Comparison of ENCODE assay signal across 26 mouse cellular contexts in genomic region chr17:56688689-56689088, GRCm38 (mm10). TPM values are rescaled to one million over a fixed set of nuclear protein-coding genes. Genes with fewer than 3 reads are reported as not detected.
DNase-seq lines count a peak whose midpoint lies in the region; ATAC-seq and TF ChIP-seq lines count a peak whose summit lies in the region.
"Had no signal": no experiment of that assay in that cellular context is flagged by ENCODE, and none has a peak within 500 bp of the region (broad histone marks: within the 10 kb centered on the region; RNA-seq: fewer than 3 reads in every experiment).

No protein-coding gene starts in this region.

- no peak for ATAC-seq in liver, embryonic 11.5 days (replicated peaks; ENCODE audit: low FRiP score)
- ATAC-seq in G1E (ENCODE audit: extremely low read depth, insufficient number of reproducible peaks, low FRiP score, poor library complexity, severe bottlenecking), result no peak
- no peak for ATAC-seq in liver, embryonic 14.5 days (ENCODE audit: insufficient read depth)
- ATAC-seq in CD4-positive, CD25-positive, alpha-beta regulatory T cell, adult 4 months, result no peak
- ATAC-seq in kidney, embryonic 15.5 days (replicated peaks; ENCODE audit: low FRiP score), result no peak
- ATAC-seq: forebrain, embryonic 15.5 days had no signal

- H3K9ac ChIP-seq in liver, embryonic 11.5 days (ENCODE audit: low read depth, low read length), result no peak overlapping the region
- 0 out of 2 replicates have a peak overlapping the region, but pooled peaks have one; percentile 9 for H3K9ac ChIP-seq in liver, embryonic 14.5 days (replicated peaks)
- H3K9ac ChIP-seq in kidney, embryonic 15.5 days, result no peak overlapping the region
- H3K9ac ChIP-seq: embryonic facial prominence, embryonic 13.5 days; forebrain, embryonic 12.5 days; forebrain, embryonic 15.5 days; heart, embryonic 13.5 days; hindbrain, embryonic 14.5 days had no signal

- H3K4me1 ChIP-seq in liver, embryonic 11.5 days (replicated peaks; ENCODE audit: control insufficient read depth, insufficient read depth, low read length), result peaks cover 26% of the 10 kb centered on the region
- peaks cover 96% of the 10 kb centered on the region for H3K4me1 ChIP-seq in G1E (ENCODE audit: insufficient read depth, low read depth, low read length)
- peaks cover 14 to 36% of the 10 kb centered on the region in 2 experiments for H3K4me1 ChIP-seq in liver, embryonic 14.5 days (replicated peaks; ENCODE audit: control insufficient read depth in 2 of 2, insufficient read depth in 2 of 2, low read length in 1 of 2)
- H3K4me1 ChIP-seq in heart, embryonic 10.5 days, result peaks cover 42% of the 10 kb centered on the region
- H3K4me1 ChIP-seq in kidney, embryonic 15.5 days, result peaks cover 14% of the 10 kb centered on the region
- H3K4me1 ChIP-seq: embryonic facial prominence, embryonic 10.5 days had no signal

- H3K36me3 ChIP-seq in liver, embryonic 11.5 days (ENCODE audit: control insufficient read depth, insufficient read depth, low read length), result peaks cover 37% of the 10 kb centered on the region
- H3K36me3 ChIP-seq in G1E (replicated peaks), result peaks cover 92% of the 10 kb centered on the region
- peaks cover 41% of the 10 kb centered on the region for H3K36me3 ChIP-seq in liver, embryonic 14.5 days (replicated peaks; ENCODE audit: control insufficient read depth, insufficient read depth, low read depth)
- peaks cover 19% of the 10 kb centered on the region for H3K36me3 ChIP-seq in myocyte (ENCODE audit: control insufficient read depth, insufficient read depth)
- peaks cover 98% of the 10 kb centered on the region for H3K36me3 ChIP-seq in heart, embryonic 10.5 days
- peaks cover 95% of the 10 kb centered on the region for H3K36me3 ChIP-seq in kidney, embryonic 15.5 days

- 0 out of 2 replicates have a peak overlapping the region, but pooled peaks have one; percentile 8 for H3K27ac ChIP-seq in liver, embryonic 11.5 days (ENCODE audit: low read depth, low read length)
- peak overlapping the region; percentile 69 for H3K27ac ChIP-seq in liver, embryonic 14.5 days
- H3K27ac ChIP-seq in heart, embryonic 10.5 days, result no peak overlapping the region
- no peak overlapping the region for H3K27ac ChIP-seq in kidney, embryonic 15.5 days
- H3K27ac ChIP-seq: embryonic facial prominence, embryonic 10.5 days; embryonic facial prominence, embryonic 13.5 days; forebrain, embryonic 12.5 days; forebrain, embryonic 15.5 days; heart, embryonic 13.5 days; hindbrain, embryonic 14.5 days had no signal

- no peaks in the 10 kb centered on the region for H3K27me3 ChIP-seq in liver, embryonic 11.5 days (replicated peaks; ENCODE audit: control insufficient read depth, insufficient read depth, low read length)
- H3K27me3 ChIP-seq in G1E (ENCODE audit: insufficient read depth, low read length) (no peaks in the 10 kb centered on the region), myocyte (ENCODE audit: control insufficient read depth, insufficient read depth, insufficient read length) (no peaks in the 10 kb centered on the region)
- no peaks in the 10 kb centered on the region for H3K27me3 ChIP-seq in liver, embryonic 14.5 days (ENCODE audit: control insufficient read depth, insufficient read depth, low read length)
- no peaks in the 10 kb centered on the region for H3K27me3 ChIP-seq in heart, embryonic 10.5 days (ENCODE audit: insufficient read depth, poor library complexity, severe bottlenecking)
- no peaks in the 10 kb centered on the region for H3K27me3 ChIP-seq in kidney, embryonic 15.5 days
- H3K27me3 ChIP-seq: embryonic facial prominence, embryonic 13.5 days; forebrain, embryonic 12.5 days; forebrain, embryonic 15.5 days; heart, embryonic 13.5 days had no signal

- TF ChIP-seq POLR2A in myocyte (IDR thresholded peaks at IDR 0.05; ENCODE audit: insufficient read length, low read depth), result no peak

- DNase-seq in liver, embryonic 11.5 days (ENCODE audit: low spot score), result no peak
- DNase-seq in liver (no peak), G1E (ENCODE audit: low spot score) (no peak)
- no peak for DNase-seq in liver, embryonic 14.5 days (ENCODE audit: low read depth in 3 of 3, low spot score in 3 of 3)
- no peak for DNase-seq in heart, embryonic 10.5 days (ENCODE audit: low spot score)
- DNase-seq: adrenal gland, adult 2 months; adrenal gland, postnatal 14 days; B cell, adult 2 months; cerebellum, adult 11 months; cerebellum, adult 2 months; cerebellum, adult 9-11 months; cerebellum, postnatal 25 days; gastrocnemius, postnatal 25 days; heart, adult 18-20 months; heart, postnatal 14 days; heart, postnatal 4 days had no signal

- H3K79me2 ChIP-seq in myocyte (ENCODE audit: control insufficient read depth, insufficient read depth), result peaks cover 56% of the 10 kb centered on the region

- H3K4me3 ChIP-seq in liver, embryonic 11.5 days (ENCODE audit: low read depth, low read length), result no peak overlapping the region
- peak overlapping the region; percentile 56; the same call in 1 of the 2 replicates for H3K4me3 ChIP-seq in G1E (ENCODE audit: low read depth, low read length)
- no peak overlapping the region for H3K4me3 ChIP-seq in liver, embryonic 14.5 days (ENCODE audit: insufficient read depth in 1 of 2, low read depth in 2 of 2, low read length in 2 of 2)
- H3K4me3 ChIP-seq in myocyte, result no peak overlapping the region
- no peak overlapping the region for H3K4me3 ChIP-seq in heart, embryonic 10.5 days
- no peak overlapping the region for H3K4me3 ChIP-seq in kidney, embryonic 15.5 days (replicated peaks)
- H3K4me3 ChIP-seq: embryonic facial prominence, embryonic 10.5 days; embryonic facial prominence, embryonic 13.5 days; erythroblast, embryonic 14.5 days; forebrain, embryonic 12.5 days; forebrain, embryonic 15.5 days; heart, embryonic 13.5 days had no signal

- WGBS in liver, embryonic 11.5 days, result 79% methylated on average over 2 of the region's 2 CpGs
- 43% methylated on average over 2 of the region's 2 CpGs for WGBS in liver, embryonic 14.5 days (ENCODE audit: insufficient replicate concordance)
- WGBS in heart, embryonic 10.5 days, result 86% methylated on average over 2 of the region's 2 CpGs
- whole genome bisulfite sequencing in kidney, embryonic 15.5 days, result 88% methylated on average over 2 of the region's 2 CpGs

- H3K4me2 ChIP-seq in liver, embryonic 11.5 days, result peak overlapping the region; percentile 47
- H3K4me2 ChIP-seq in liver, embryonic 14.5 days (ENCODE audit: low read depth), result peak overlapping the region; percentile 47
- H3K4me2 ChIP-seq in myocyte (ENCODE audit: low read depth), result no peak overlapping the region
- no peak overlapping the region for H3K4me2 ChIP-seq in kidney, embryonic 15.5 days
- H3K4me2 ChIP-seq: embryonic facial prominence, embryonic 13.5 days; forebrain, embryonic 12.5 days; forebrain, embryonic 15.5 days; heart, embryonic 13.5 days; hindbrain, embryonic 14.5 days had no signal

- TF ChIP-seq CTCF in G1E (IDR thresholded peaks at IDR 0.05; ENCODE audit: low read depth, low read length), result no peak
- TF ChIP-seq CTCF in liver, embryonic 14.5 days (IDR thresholded peaks at IDR 0.05; ENCODE audit: low read depth), result no peak

- no peak overlapping the region for H3ac ChIP-seq in myocyte (ENCODE audit: control insufficient read depth, insufficient read length)

- no peaks in the 10 kb centered on the region for H3K9me3 ChIP-seq in liver, embryonic 11.5 days (ENCODE audit: control insufficient read depth, low read length)
- H3K9me3 ChIP-seq in G1E (replicated peaks), result no peaks in the 10 kb centered on the region
- H3K9me3 ChIP-seq in liver, embryonic 14.5 days (ENCODE audit: control insufficient read depth, low read length), result no peaks in the 10 kb centered on the region
- H3K9me3 ChIP-seq in heart, embryonic 10.5 days, result no peaks in the 10 kb centered on the region
- no peaks in the 10 kb centered on the region for H3K9me3 ChIP-seq in kidney, embryonic 15.5 days (replicated peaks)
- H3K9me3 ChIP-seq: embryonic facial prominence, embryonic 10.5 days; embryonic facial prominence, embryonic 13.5 days; forebrain, embryonic 12.5 days; forebrain, embryonic 15.5 days; heart, embryonic 13.5 days had no signal

- TF ChIP-seq EP300 in liver, embryonic 14.5 days (IDR thresholded peaks at IDR 0.05; ENCODE audit: low read depth), result no peak

RNA-seq across cellular contexts. Expression of gene Ranbp3, which starts 15.6 kb away (rescaled TPM):
- polyA plus RNA-seq in liver, embryonic 11.5 days (2014; fragmentation: Nextera tagmentation; extraction: Ambion mirVana), result 94.3 and 105 TPM in 2 replicates
- 39.4 and 54.7 TPM in 2 replicates for total RNA-seq in G1E (2014; fragmentation: Nextera tagmentation)
- total RNA-seq in G1E (2017), result 70.5 and 83.3 TPM in 2 replicates
- 142 and 143 TPM in 2 replicates for polyA plus RNA-seq in G1E (2012)
- polyA plus RNA-seq in liver, embryonic 14.5 days (2012; rRNA removed), result 40.9 and 42.9 TPM in 2 replicates
- polyA plus RNA-seq in liver, embryonic 14.5 days (2014; fragmentation: Nextera tagmentation; extraction: Ambion mirVana), result 34.2 and 37.2 TPM in 2 replicates
- 70.0 TPM for polyA plus RNA-seq in myocyte (2012; fragmentation: generic; extraction: Trizol)
- polyA plus RNA-seq in heart, embryonic 10.5 days (2016; fragmentation: Nextera tagmentation; extraction: Ambion mirVana), result 85.1 and 105 TPM in 2 replicates
- polyA plus RNA-seq in CD4-positive, CD25-positive, alpha-beta regulatory T cell, adult 4 months (2017; shearing (Covaris generic)), result 10 to 100 TPM; 55.5 to 79.5 TPM
- polyA plus RNA-seq in kidney, embryonic 15.5 days (2015; fragmentation: Nextera tagmentation; extraction: Ambion mirVana), result 87.9 and 99.2 TPM in 2 replicates

RNA-seq across cellular contexts. Expression of gene Ndufa11, which starts 28.9 kb away (rescaled TPM):
- polyA plus RNA-seq in liver, embryonic 11.5 days (2014; fragmentation: Nextera tagmentation; extraction: Ambion mirVana), result 343 and 358 TPM in 2 replicates
- total RNA-seq in G1E (2014; fragmentation: Nextera tagmentation) (60.5 and 74.9 TPM in 2 replicates), G1E (2017) (186 and 247 TPM in 2 replicates)
- polyA plus RNA-seq in G1E (2012) (270 and 319 TPM in 2 replicates), myocyte (2012; fragmentation: generic; extraction: Trizol) (469 TPM)
- 119 and 215 TPM in 2 replicates for polyA plus RNA-seq in liver, embryonic 14.5 days (2012; rRNA removed)
- 276 and 284 TPM in 2 replicates for polyA plus RNA-seq in liver, embryonic 14.5 days (2014; fragmentation: Nextera tagmentation; extraction: Ambion mirVana)
- polyA plus RNA-seq in heart, embryonic 10.5 days (2016; fragmentation: Nextera tagmentation; extraction: Ambion mirVana), result 518 and 632 TPM in 2 replicates
- polyA plus RNA-seq in CD4-positive, CD25-positive, alpha-beta regulatory T cell, adult 4 months (2017; shearing (Covaris generic)), result 100 to 1,000 TPM; 225 to 227 TPM
- 470 and 471 TPM in 2 replicates for polyA plus RNA-seq in kidney, embryonic 15.5 days (2015; fragmentation: Nextera tagmentation; extraction: Ambion mirVana)

RNA-seq across cellular contexts. Expression of gene Vmac, which starts 29.1 kb away (rescaled TPM):
- polyA plus RNA-seq in liver, embryonic 11.5 days (2014; fragmentation: Nextera tagmentation; extraction: Ambion mirVana), result 9.1 and 10.7 TPM in 2 replicates
- total RNA-seq in G1E (2014; fragmentation: Nextera tagmentation) (32.0 and 46.9 TPM in 2 replicates), G1E (2017) (9.4 and 10.3 TPM in 2 replicates)
- polyA plus RNA-seq in G1E (2012) (12.9 and 16.3 TPM in 2 replicates), myocyte (2012; fragmentation: generic; extraction: Trizol) (6.5 TPM)
- polyA plus RNA-seq in liver, embryonic 14.5 days (2012; rRNA removed), result 2.8 and 3.3 TPM in 2 replicates
- 3.1 and 3.2 TPM in 2 replicates for polyA plus RNA-seq in liver, embryonic 14.5 days (2014; fragmentation: Nextera tagmentation; extraction: Ambion mirVana)
- polyA plus RNA-seq in heart, embryonic 10.5 days (2016; fragmentation: Nextera tagmentation; extraction: Ambion mirVana), result 10.2 and 12.7 TPM in 2 replicates
- 1 to 10 TPM; 5.8 to 8.2 TPM for polyA plus RNA-seq in CD4-positive, CD25-positive, alpha-beta regulatory T cell, adult 4 months (2017; shearing (Covaris generic))
- polyA plus RNA-seq in kidney, embryonic 15.5 days (2015; fragmentation: Nextera tagmentation; extraction: Ambion mirVana), result 15.6 and 19.5 TPM in 2 replicates

Comparison
In these comparisons a context has a peak if more than half of its experiments do, and no peak if none do; other contexts are left out.
1. H3K27ac ChIP-seq: peak in liver, embryonic 11.5 days (single experiment) and liver, embryonic 14.5 days (single experiment); none in heart, embryonic 10.5 days (single experiment) and kidney, embryonic 15.5 days (single experiment).
2. H3K4me2 ChIP-seq: peak in liver, embryonic 11.5 days (single experiment) and liver, embryonic 14.5 days (single experiment); none in myocyte (single experiment) and kidney, embryonic 15.5 days (single experiment).